Mouse (Mus musculus) MEL (cell line): ENCODE results near the gene Asf1b. TPM values are rescaled to one million over a fixed set of nuclear protein-coding genes. Genes with fewer than 3 reads are reported as not detected.

Source experiments
- DNase-seq: peaks from one replicate; pipeline ENCODE4 v3.0.0; 2011; ENCODE audit warnings: low read depth, low spot score
- H3K27ac ChIP-seq: 2 replicates; pipeline ENCODE4 v1.5.1; 2012; ENCODE audit warnings: low read depth, mild to moderate bottlenecking, control low read depth, low read length, moderate library complexity; ENCODE audit not compliant: control insufficient read depth
- H3K27me3 ChIP-seq, 2 experiments: fragments of 150-350 bp in 1 of 2; sonication (generic) in 1 of 2; 2 replicates each; pipeline ENCODE4 v1.6.1; 2012; ENCODE audit warnings: low read length in 2 of 2, mild to moderate bottlenecking in 2 of 2, improper control_type of control experiment in 1 of 2, moderate library complexity in 1 of 2; ENCODE audit not compliant: insufficient read depth in 2 of 2, control insufficient read depth in 1 of 2
- H3K36me3 ChIP-seq, 2 experiments: 2 replicates each; pipeline ENCODE4 v1.6.1; 2012 to 2014; ENCODE audit warnings: low read length in 2 of 2, improper control_type of control experiment in 1 of 2, inconsistent platforms in 1 of 2, mild to moderate bottlenecking in 1 of 2; ENCODE audit not compliant: insufficient read depth in 2 of 2, control insufficient read depth in 1 of 2
- H3K4me1 ChIP-seq, 2 experiments: fragments of 150-350 bp in 1 of 2; sonication (generic) in 1 of 2; 2 replicates each; pipeline ENCODE4 v1.6.1; 2012; ENCODE audit warnings: low read length in 2 of 2, improper control_type of control experiment in 1 of 2, mild to moderate bottlenecking in 1 of 2; ENCODE audit not compliant: insufficient read depth in 2 of 2, control insufficient read depth in 1 of 2
- H3K4me3 ChIP-seq, 2 experiments: fragments of 150-350 bp in 1 of 2; sonication (generic) in 1 of 2; 2 replicates each; pipeline ENCODE4 v1.5.1; 2012; ENCODE audit warnings: low read depth in 2 of 2, low read length in 2 of 2, mild to moderate bottlenecking in 2 of 2, moderate library complexity in 2 of 2, control low read depth in 1 of 2, improper control_type of control experiment in 1 of 2; ENCODE audit not compliant: control insufficient read depth in 1 of 2, insufficient read depth in 1 of 2
- H3K79me2 ChIP-seq: 2 replicates; pipeline ENCODE4 v1.6.1; 2012; ENCODE audit warnings: mild to moderate bottlenecking, low read length, moderate library complexity; ENCODE audit not compliant: control insufficient read depth, poor library complexity, insufficient read depth
- H3K9ac ChIP-seq: 2 replicates; pipeline ENCODE4 v1.6.1; 2012; ENCODE audit warnings: low read depth, mild to moderate bottlenecking, control low read depth, low read length, moderate library complexity; ENCODE audit not compliant: control insufficient read depth, poor library complexity, severe bottlenecking
- H3K9me3 ChIP-seq: fragments of 150-350 bp; sonication (generic); replicated peaks from 2 replicates; pipeline ENCODE4 v1.6.1; 2012; ENCODE audit warnings: mild to moderate bottlenecking, low read length, improper control_type of control experiment, moderate library complexity; ENCODE audit not compliant: insufficient read depth
- CHD2 ChIP-seq: IDR thresholded peaks from 2 replicates; pipeline ENCODE4 v1.6.1; 2011; ENCODE audit warnings: low read length, improper control_type of control experiment
- CTCF ChIP-seq, 3 experiments: IDR thresholded peaks in 2 of 3; conservative IDR thresholded peaks in 1 of 3; 2 replicates each; pipeline ENCODE4 v1.5.1; 2011 to 2012; ENCODE audit warnings: low read length in 3 of 3, low read depth in 2 of 3, mild to moderate bottlenecking in 2 of 3, improper control_type of control experiment in 1 of 3, inconsistent platforms in 1 of 3, mixed read lengths in 1 of 3, moderate library complexity in 1 of 3; ENCODE audit not compliant: control insufficient read depth in 1 of 3, insufficient read depth in 1 of 3, poor library complexity in 1 of 3, severe bottlenecking in 1 of 3
- EP300 ChIP-seq, 2 experiments: IDR thresholded peaks; 2 replicates each; pipeline ENCODE4 v1.6.1; 2011; ENCODE audit warnings: improper control_type of control experiment in 2 of 2, low read length in 2 of 2, low read depth in 1 of 2, mild to moderate bottlenecking in 1 of 2
- ETS1 ChIP-seq: IDR thresholded peaks from 2 replicates; pipeline ENCODE4 v1.6.1; 2012; ENCODE audit warnings: low read depth, mild to moderate bottlenecking, inconsistent platforms, low read length, improper control_type of control experiment, moderate library complexity
- HCFC1 ChIP-seq: IDR thresholded peaks from 2 replicates; pipeline ENCODE4 v1.6.1; 2012; ENCODE audit warnings: low read depth, mild to moderate bottlenecking, inconsistent platforms, low read length, improper control_type of control experiment, moderate library complexity
- JUND ChIP-seq: IDR thresholded peaks from 2 replicates; pipeline ENCODE4 v1.6.1; 2011; ENCODE audit warnings: low read depth, mild to moderate bottlenecking, improper control_type of control experiment, low read length
- KAT2A ChIP-seq: conservative IDR thresholded peaks from 2 replicates; pipeline ENCODE4 v1.6.1; 2012; ENCODE audit warnings: low read depth, low read length, improper control_type of control experiment, inconsistent platforms
- MAFK ChIP-seq: IDR thresholded peaks from 2 replicates; pipeline ENCODE4 v1.6.1; 2011; ENCODE audit warnings: low read depth, mild to moderate bottlenecking, low read length, improper control_type of control experiment, borderline replicate concordance
- MAX ChIP-seq: IDR thresholded peaks from 2 replicates; pipeline ENCODE4 v1.6.1; 2011; ENCODE audit warnings: low read length, improper control_type of control experiment
- MAZ ChIP-seq: IDR thresholded peaks from 2 replicates; pipeline ENCODE4 v1.6.1; 2012; ENCODE audit warnings: low read depth, mild to moderate bottlenecking, inconsistent platforms, low read length, improper control_type of control experiment
- MXI1 ChIP-seq: IDR thresholded peaks from 2 replicates; pipeline ENCODE4 v1.6.1; 2011; ENCODE audit warnings: mild to moderate bottlenecking, low read depth, low read length, improper control_type of control experiment
- MYC ChIP-seq: IDR thresholded peaks from 2 replicates; pipeline ENCODE4 v1.6.1; 2011; ENCODE audit warnings: low read depth, mild to moderate bottlenecking, low read length, improper control_type of control experiment, moderate library complexity
- NRF1 ChIP-seq: IDR thresholded peaks from 2 replicates; pipeline ENCODE4 v1.6.1; 2014; ENCODE audit warnings: low read depth, mild to moderate bottlenecking, inconsistent platforms, low read length, improper control_type of control experiment, moderate library complexity; ENCODE audit not compliant: poor library complexity, insufficient read depth, severe bottlenecking
- POLR2A ChIP-seq, 2 experiments: IDR thresholded peaks; 2 replicates each; pipeline ENCODE4 v1.6.1; 2011 to 2012; ENCODE audit warnings: low read length in 2 of 2, mild to moderate bottlenecking in 2 of 2, control low read depth in 1 of 2, improper control_type of control experiment in 1 of 2, low read depth in 1 of 2, moderate library complexity in 1 of 2; ENCODE audit not compliant: control insufficient read depth in 1 of 2, insufficient read depth in 1 of 2, poor library complexity in 1 of 2
- POLR2AphosphoS2 ChIP-seq: IDR thresholded peaks from 2 replicates; pipeline ENCODE4 v1.6.1; 2011; ENCODE audit warnings: low read length, improper control_type of control experiment
- RCOR1 ChIP-seq: IDR thresholded peaks from 2 replicates; pipeline ENCODE4 v1.6.1; 2012; ENCODE audit warnings: low read depth, mild to moderate bottlenecking, inconsistent platforms, low read length, improper control_type of control experiment
- SIN3A ChIP-seq: IDR thresholded peaks from 2 replicates; pipeline ENCODE4 v1.6.1; 2012; ENCODE audit warnings: low read length, improper control_type of control experiment, inconsistent platforms
- TBP ChIP-seq: IDR thresholded peaks from 2 replicates; pipeline ENCODE4 v1.8.0; 2011; ENCODE audit warnings: low read depth, low read length, improper control_type of control experiment
- UBTF ChIP-seq: IDR thresholded peaks from 2 replicates; pipeline ENCODE4 v1.6.1; 2012; ENCODE audit warnings: low read depth, mild to moderate bottlenecking, inconsistent platforms, low read length, improper control_type of control experiment, moderate library complexity, borderline replicate concordance; ENCODE audit not compliant: insufficient read depth
- USF1 ChIP-seq: IDR thresholded peaks from 2 replicates; pipeline ENCODE4 v1.6.1; 2014; ENCODE audit warnings: low read depth, mild to moderate bottlenecking, inconsistent platforms, low read length, improper control_type of control experiment, moderate library complexity
- USF2 ChIP-seq, 2 experiments: IDR thresholded peaks; 2 replicates each; pipeline ENCODE4 v1.6.1; 2011 to 2012; ENCODE audit warnings: improper control_type of control experiment in 2 of 2, low read length in 2 of 2, borderline replicate concordance in 1 of 2, inconsistent platforms in 1 of 2, low read depth in 1 of 2, mild to moderate bottlenecking in 1 of 2; ENCODE audit not compliant: insufficient read depth in 1 of 2
- ZC3H11A ChIP-seq: IDR thresholded peaks from 2 replicates; pipeline ENCODE4 v1.6.1; 2012; ENCODE audit warnings: low read depth, mild to moderate bottlenecking, inconsistent platforms, low read length, improper control_type of control experiment
- ZMIZ1 ChIP-seq: IDR thresholded peaks from 2 replicates; pipeline ENCODE4 v1.6.1; 2012; ENCODE audit warnings: low read depth, mild to moderate bottlenecking, inconsistent platforms, low read length, improper control_type of control experiment, moderate library complexity
- ZNF384 ChIP-seq: IDR thresholded peaks from 2 replicates; pipeline ENCODE4 v1.6.1; 2012; ENCODE audit warnings: low read depth, mild to moderate bottlenecking, inconsistent platforms, low read length, improper control_type of control experiment
- polyA plus RNA-seq, 2 experiments: library from polyadenylated mRNA; stranded (reverse) in 1 of 2; unstranded in 1 of 2; fragments of >175 nt in 1 of 2; fragments of >200 nt in 1 of 2; gene quantifications; 2 replicates each; pipeline versions ENCODE4 v1.2.1 to v1.2.4; 2012; ENCODE audit warnings: low replicate concordance in 2 of 2, low read depth in 1 of 2; ENCODE audit not compliant: insufficient read length in 2 of 2, insufficient read depth in 1 of 2, missing spikeins in 1 of 2
- total RNA-seq: library from RNA; depleted of rRNA; stranded (reverse); fragments of 300-350 nt; gene quantifications from 2 replicates; pipeline ENCODE4 v1.2.3, GENCODE M21; 2012

Gene Asf1b
- total and polyA plus RNA-seq, 3 experiments: 84.3 to 137 (median 113) TPM

DNA sequence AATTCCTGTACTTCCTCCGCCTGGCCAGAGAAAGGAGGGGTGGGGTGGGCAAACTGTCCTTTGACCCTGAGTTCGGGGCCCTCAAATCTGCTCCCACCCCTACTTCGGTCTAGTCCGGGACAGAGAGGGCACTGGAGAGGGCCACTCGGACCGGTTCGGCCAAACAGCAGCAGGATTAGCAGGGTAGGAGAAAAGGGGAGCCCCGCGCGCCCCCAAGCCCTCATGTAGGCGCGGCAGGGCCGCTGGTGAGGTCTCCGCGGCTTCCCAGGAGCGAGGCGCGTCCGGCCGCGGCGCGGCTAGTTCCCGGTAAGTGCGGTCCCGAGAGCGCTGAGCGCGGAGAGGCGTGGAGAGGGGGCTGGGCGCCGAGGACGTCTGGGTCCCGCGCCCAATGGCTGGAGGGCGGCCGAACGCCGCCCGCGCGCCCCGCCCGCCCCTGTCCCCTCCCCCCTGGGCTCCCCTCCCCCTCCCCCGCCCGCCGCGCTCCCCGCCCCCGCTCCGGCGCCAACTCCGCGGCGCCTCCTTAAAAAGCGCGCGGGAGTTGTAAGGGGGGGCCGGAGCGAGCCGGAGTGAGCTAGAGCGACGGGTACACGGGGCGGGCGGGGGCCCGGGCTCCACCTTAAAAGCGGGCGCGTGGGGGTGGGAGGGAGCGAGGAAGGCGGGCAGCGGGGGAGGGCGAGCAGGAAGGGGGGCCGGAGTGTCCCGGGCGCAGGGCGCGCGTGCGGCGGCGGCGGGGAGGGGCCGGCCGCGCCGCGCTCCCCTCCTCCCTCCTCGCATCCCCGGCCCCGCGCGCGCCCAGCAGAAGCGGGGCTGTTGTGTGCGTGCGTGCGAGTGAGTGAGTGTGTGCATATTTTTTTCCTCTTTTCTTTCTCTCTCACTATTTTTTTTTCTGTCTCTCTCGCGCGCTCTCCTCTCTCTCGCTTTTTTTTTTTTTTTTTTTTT lies 41.5 kb downstream of the Asf1b start (continued):
- TF ChIP-seq ZNF384 (peak; percentile 90), USF1 (no peak), EP300 (IDR thresholded peaks at IDR 0.05; ENCODE audit: low read depth in 1 of 2, low read length in 2 of 2) (peak in 1 of 2 experiments; percentile 18; a peak in 2 of 4 replicates), MAZ (peak; percentile 95)

DNA sequence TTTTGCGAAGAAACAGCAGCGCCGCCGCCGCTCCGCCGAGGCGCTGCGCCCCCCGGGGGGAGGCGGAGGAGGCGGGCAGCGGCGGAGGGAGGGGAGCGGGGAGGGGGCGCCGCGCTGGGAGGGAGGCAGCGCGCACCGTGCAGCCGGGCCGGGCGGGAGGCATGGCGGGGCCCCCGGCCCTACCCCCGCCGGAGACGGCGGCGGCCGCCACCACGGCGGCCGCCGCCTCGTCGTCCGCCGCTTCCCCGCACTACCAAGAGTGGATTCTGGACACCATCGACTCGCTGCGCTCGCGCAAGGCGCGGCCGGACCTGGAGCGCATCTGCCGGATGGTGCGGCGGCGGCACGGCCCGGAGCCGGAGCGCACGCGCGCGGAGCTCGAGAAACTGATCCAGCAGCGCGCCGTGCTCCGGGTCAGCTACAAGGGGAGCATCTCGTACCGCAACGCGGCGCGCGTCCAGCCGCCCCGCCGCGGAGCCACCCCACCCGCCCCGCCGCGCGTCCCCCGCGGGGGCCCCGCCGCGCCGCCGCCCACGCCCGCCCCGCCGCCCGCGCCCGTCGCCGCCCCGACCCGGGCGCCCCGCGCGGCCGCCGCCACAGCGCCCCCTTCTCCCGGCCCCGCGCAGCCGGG lies 42.3 kb downstream of the Asf1b start, which contains the start of gene Samd1:
Gene Samd1 (plus strand): TSS at position 162 of the 631 bp plus-strand sequence.
- Histone ChIP-seq H3K4me1 (peaks cover 4 to 16% of the 10 kb centered on the region in 2 experiments), H3K4me3 (peak within 1 kb of the TSS; percentile 83 to 98), H3K27me3 (no peaks in the 10 kb centered on the region), H3K79me2 (peaks cover 20% of the 10 kb centered on the region), H3K27ac (peak within 1 kb of the TSS; percentile 91), H3K9me3 (no peaks in the 10 kb centered on the region), H3K9ac (peak within 1 kb of the TSS; percentile 97), H3K36me3 (peaks cover 3 to 9% of the 10 kb centered on the region in 2 experiments; a peak in 2 of 4 replicates)
- TF ChIP-seq TBP (no peak), NRF1 (peak; percentile 61), HCFC1 (no peak), RCOR1 (no peak), MAX (no peak), POLR2A (IDR thresholded peaks at IDR 0.05; ENCODE audit: control insufficient read depth in 1 of 2, insufficient read depth in 1 of 2, low read depth in 1 of 2, low read length in 2 of 2, poor library complexity in 1 of 2) (no peak), MXI1 (0 out of 2 replicates have a peak, but pooled peaks have one; percentile 13), POLR2AphosphoS2 (no peak), ZC3H11A (no peak), MYC (no peak), KAT2A (no peak), ZMIZ1 (no peak), UBTF (no peak), USF2 (IDR thresholded peaks at IDR 0.05; ENCODE audit: borderline replicate concordance in 1 of 2, insufficient read depth in 1 of 2, low read depth in 1 of 2, low read length in 2 of 2) (no peak), EP300 (IDR thresholded peaks at IDR 0.05; ENCODE audit: low read depth in 1 of 2, low read length in 2 of 2) (no peak), MAZ (no peak), SIN3A (0 out of 2 replicates have a peak, but pooled peaks have one; percentile 5), MAFK (no peak), CTCF (IDR thresholded peaks at IDR 0.05 in 2 of 3, conservative IDR thresholded peaks at IDR 0.05 in 1 of 3; ENCODE audit: control insufficient read depth in 1 of 3, insufficient read depth in 1 of 3, low read depth in 2 of 3, low read length in 3 of 3, poor library complexity in 1 of 3, severe bottlenecking in 1 of 3) (no peak), ETS1 (no peak), CHD2 (no peak), JUND (no peak)
- peak; percentile 58 for DNase-seq
